Mouse (Mus musculus) heart, adult 2 months (tissue): ENCODE measurements around the gene Olfr543.

Experiments used
- CTCF ChIP-seq: fragments of 200-600 bp; IDR thresholded peaks from 2 replicates; pipeline ENCODE4 v1.8.1; 2022; ENCODE audit warnings: antibody characterized with exemption, mild to moderate bottlenecking, moderate library complexity
- EP300 ChIP-seq: fragments of 200-500 bp; IDR thresholded peaks from 2 replicates; pipeline ENCODE4 v1.6.1; 2011; ENCODE audit warnings: low read depth, low read length, control low read depth; ENCODE audit not compliant: insufficient read depth

DNA sequence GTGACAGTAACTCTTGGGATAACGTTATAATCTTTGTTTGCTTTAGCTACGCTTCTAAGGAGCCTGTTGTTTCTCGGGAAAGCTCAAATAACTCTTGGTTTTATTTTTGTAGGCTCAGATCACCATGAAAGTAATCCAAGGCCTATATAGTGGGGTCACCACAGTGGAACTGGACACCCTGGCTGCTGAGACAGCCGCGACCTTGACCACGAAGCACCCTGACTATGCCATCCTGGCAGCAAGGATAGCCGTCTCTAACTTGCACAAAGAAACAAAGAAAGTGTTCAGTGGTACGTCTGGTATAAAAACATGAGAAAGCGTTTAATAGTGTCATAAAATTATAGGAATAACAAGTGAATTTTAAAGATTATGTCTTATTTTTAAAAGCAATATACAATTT is 35.0 kb downstream of the Olfr543 start:
- TF ChIP-seq CTCF (no peak), EP300 (no peak)
